Mouse (Mus musculus) CH12F3 (cell line): ENCODE measurements around the gene Bcl2.

ENCODE experiments used
- in situ Hi-C: fragments of 300-500 bp; cut with MboI; formaldehyde crosslinking; loops from 2 replicates; pipeline ENCODE4 v1.14.3; 2020; ENCODE audit warnings: low sequenced_read_pairs

Gene Bcl2

GRCm38 (mm10) chr1:106523741-106524140 is 190.3 kb downstream of the Bcl2 start:
- in situ Hi-C loops: no loop called here

GRCm38 (mm10) chr1:106523009-106523408 is 191.1 kb downstream of the Bcl2 start:
- in situ Hi-C loops: no loop called here

- in situ Hi-C loops: no loop called here
Observed at GRCm38 (mm10) chr1:106517591-106518177, 196.4 kb downstream of the Bcl2 start.

GRCm38 (mm10) chr1:106517099-106517498 is 197.0 kb downstream of the Bcl2 start:
- in situ Hi-C loops: no loop called here

GRCm38 (mm10) chr1:106515611-106516010 is 198.5 kb downstream of the Bcl2 start:
- in situ Hi-C loops: no loop called here

DNA sequence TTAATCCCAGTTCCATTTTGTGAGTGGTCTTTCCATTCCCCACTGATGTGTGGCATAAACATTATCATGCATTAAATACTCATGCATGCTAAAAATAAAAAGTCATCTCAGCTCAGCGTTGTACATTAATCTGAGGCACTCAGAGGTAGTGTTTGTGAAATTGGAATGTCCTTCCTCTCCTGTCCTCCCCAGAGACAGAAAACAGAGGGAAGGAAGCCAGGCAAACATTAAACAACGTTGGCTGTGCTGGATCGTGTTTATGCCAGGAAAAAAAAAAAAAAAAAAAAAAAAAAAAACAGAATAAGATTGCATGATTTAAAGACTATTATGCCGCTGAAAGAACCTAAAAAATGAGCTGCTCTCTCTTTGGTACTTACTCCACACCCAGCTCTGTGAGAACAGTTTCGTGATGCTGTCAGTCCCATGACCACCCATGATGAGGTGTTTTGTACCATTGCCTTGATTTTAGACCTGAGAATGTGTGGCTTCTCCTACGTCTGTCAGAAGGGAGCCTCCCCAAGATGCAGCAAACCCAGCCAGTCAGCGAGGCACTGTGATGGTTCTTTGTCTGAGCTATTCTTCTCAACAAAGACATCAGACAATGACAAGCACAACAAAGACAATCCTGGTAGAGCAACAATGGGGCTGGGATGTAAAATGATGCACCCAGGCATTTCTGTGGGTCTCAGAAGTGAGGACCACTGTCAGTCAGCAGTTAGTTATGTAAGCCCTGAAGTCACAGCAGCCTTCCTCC is 200.0 kb downstream of the Bcl2 start:
- in situ Hi-C loops: no loop called here

- in situ Hi-C loops: no loop called here
Observed at GRCm38 (mm10) chr1:106513481-106513880, 200.6 kb downstream of the Bcl2 start.

GRCm38 (mm10) chr1:106511593-106511992 is 202.5 kb downstream of the Bcl2 start:
- in situ Hi-C loops: no loop called here

DNA sequence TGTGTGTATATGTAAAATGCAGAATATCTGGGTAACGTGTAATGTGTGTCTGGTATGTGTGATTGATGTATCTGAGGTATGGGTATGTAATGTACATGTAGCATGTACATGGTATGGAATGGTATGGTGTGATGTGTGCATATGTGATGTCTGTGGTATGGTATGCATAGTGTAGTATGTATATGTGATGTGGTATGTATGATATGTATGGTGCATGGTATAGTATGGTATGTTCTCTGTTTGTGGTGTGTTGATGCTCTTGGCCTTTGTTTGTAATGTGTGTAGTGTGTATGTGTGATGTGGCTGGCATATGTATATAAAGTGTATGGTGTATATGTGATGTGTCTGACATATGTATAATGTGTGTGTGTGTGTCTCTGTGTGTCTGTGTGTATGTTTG is 206.5 kb downstream of the Bcl2 start:
- in situ Hi-C loops: no loop called here

DNA sequence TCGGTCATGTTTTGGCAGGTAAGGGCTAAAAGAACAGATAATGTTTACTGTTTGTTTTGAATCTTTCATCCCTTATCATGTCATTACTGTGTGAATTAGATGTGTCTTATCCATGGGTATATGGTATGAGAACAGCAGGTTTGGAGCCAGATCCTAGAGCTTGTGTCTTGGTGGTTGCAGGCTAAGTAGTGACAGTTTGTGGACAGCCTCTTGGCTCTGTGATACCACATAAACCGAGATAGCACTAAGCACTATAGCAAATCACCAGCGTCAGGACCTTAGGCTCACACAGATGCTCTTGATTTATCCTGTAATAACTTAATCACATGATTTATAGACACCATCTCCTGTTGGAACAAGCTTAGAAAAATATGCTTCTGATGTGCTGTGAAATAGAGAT is 210.2 kb downstream of the Bcl2 start:
- in situ Hi-C loops: no loop called here

- in situ Hi-C loops: no loop called here
Observed at GRCm38 (mm10) chr1:106503407-106503806, 210.7 kb downstream of the Bcl2 start.

GRCm38 (mm10) chr1:106497999-106498398 is 216.1 kb downstream of the Bcl2 start:
- in situ Hi-C loops: no loop called here
